Mouse (Mus musculus) heart, postnatal 0 days (tissue): ENCODE data around the gene Slc23a2.

Experiments used
- CTCF ChIP-seq: IDR thresholded peaks from 2 replicates; pipeline ENCODE4 v1.5.1; 2016; ENCODE audit warnings: antibody characterized with exemption, control low read depth, low read depth
- EP300 ChIP-seq: IDR thresholded peaks from 2 replicates; pipeline ENCODE4 v1.6.1; 2016; ENCODE audit warnings: antibody characterized with exemption, low read depth

DNA sequence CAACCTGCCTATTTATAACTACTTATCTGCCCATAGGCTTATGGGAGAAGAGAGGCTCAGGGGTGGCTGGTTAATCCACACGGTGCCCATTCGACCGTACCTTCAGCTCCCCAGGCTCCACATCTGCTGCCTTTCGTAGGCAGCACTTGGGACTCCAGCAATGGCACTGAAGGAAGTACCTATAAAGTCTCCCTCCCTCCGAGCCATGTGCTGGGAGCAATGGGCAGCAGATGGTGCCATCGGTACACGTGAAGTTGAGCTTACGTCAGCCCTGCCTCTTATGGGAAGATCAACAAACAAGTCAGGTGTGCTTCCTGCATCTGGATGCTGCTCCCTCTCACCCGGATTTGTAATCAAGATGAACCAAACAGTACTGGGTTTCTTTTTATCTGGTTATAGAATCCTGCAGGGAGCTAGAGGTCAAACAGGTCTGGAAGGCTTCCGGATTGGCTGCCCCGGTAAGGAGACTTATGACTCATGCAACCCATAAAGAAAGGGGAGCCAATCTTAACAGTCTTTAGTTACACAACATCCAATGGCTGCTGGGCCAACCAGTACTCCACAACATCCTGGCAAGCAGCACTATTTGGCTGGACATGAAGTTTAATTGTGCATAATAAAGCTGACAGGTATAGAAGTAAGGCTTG, 80.6 kb downstream of the Slc23a2 start:
- TF ChIP-seq CTCF (peak; percentile 56), EP300 (no peak)
